Mouse (Mus musculus): ENCODE data around the gene Adamts8. TPM values are rescaled to one million over a fixed set of nuclear protein-coding genes. Genes with fewer than 3 reads are reported as not detected.

Gene Adamts8
- total RNA-seq, 2 experiments from 2014 or later = 9.4 to 9.5 TPM

DNA sequence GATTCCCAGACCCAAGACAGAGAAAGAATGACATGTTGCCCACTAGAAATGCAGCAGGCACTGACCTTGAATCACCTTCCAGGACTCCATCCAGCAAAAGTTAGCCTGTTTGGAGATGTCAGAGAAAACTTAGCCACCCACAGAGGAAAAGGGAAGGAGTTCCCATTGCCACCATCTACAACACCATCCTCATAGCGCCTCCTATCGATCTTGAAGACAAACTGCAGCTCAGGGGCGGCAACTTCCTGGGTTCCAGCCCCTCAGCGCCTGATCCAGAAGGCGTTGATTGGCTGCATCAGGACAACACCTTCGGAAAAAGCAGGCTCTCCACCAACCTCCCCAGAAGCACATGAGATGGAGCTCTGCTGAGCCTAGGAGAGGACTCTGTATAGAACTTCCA lies 21.6 kb upstream of the Adamts8 start:
- intact Hi-C loops (cut with DNase I) = no loop called here
- peak in 1 of 2 experiments; percentile 23 for DNase-seq (ENCODE audit: low spot score in 2 of 2)

DNA sequence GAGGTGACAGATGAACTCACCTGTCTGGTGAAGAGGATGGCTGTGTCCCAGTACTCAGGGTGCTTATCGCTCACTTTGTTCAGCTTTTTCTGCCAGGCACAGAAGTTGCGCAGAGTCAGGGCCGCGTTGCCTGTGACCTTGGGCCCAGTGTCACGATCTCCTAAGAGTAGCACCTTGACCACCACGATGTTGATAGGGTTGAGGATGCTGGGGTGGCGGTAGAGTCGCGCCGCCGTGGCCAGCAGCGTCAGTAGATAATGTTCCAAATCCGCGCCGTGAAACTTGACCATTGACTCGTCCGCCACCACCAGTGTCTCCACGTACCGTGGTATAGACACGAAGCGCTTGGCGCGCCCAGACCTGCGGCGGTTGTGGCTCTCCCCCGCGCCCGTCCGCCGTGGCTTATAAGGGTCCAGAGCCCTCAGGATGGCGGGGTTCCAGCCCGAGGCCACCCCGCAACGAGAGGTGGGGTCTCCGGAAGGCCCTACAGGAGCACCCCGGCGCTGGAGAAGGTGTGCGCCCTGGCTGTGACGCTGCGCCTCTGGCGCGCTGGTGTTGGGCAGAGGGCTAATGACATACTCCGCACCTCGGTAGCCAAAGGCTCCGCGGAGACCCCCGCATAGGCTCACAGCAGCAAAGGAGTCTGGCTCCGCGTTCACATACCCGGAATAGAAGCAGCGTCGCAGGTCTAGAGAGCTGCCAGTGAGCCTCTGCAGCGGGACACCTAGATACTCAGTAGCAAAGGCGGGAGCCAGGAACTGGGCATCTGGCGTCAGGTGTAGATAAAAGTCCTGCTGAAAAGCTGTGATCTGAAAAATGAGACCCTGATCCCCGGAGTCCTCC lies 20.9 kb upstream of the Adamts8 start:
- no peak for DNase-seq (ENCODE audit: low spot score in 2 of 2)
- intact Hi-C loops (cut with DNase I) = no loop called here

DNA sequence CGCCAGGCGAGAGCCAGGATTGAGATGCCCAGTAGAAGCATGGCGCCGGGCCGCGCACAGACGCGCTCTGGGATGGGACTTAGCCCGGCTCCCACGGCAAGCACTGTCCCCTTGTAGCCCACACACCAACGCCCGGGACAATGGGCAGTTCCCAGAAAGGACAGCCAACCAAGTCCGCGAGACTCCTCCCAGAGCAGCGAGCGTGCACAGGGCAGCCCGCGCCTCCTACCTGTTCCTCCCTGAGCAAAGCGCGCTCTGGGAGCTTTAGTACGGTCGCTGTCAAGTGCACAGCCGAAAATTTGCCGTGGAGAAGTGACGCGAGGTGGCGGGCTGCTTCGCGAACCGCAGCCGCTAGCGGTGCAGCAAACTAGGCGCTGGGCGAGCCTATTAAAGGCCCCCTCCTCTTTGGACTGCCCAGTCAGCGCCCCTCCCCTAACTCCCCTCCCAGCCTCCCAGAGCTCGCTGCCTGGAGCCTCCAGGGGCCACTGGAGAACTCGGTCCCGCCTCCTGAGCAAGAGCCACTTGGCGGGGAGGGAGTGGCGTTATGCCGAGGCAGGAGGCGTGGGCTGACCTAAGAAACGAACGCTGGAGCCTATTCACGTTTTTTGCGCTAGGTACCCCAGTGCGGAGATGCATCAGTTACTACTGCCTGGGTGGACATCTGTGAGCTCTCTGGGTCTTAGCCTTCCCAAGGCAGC lies 20.0 kb upstream of the Adamts8 start, which contains the start of gene Adamts15:
Gene Adamts15, minus strand, starts transcription at position 256 of the 698 bp plus-strand sequence.
- intact Hi-C loops (cut with DNase I) = no loop called here

DNA sequence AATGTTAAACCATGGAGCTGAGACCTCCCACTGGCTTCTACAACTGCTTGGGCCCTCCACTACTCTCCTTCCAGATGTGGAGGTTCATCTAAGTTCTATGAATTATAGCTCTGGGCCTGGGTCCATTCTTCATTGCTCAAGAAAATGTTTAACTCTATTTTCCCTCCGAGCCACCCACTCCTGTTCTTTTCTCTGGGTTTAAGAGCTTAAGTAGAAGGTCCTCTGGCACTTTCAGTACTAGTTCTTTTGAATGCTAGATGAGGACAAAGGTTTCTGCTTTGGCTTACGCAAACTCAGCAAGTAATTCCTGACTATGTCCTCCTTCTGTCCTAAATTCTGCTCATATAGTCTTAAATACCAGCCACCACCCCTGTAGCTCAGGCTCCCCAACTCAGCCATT lies 13.6 kb upstream of the Adamts8 start:
- no peak for DNase-seq (ENCODE audit: low spot score in 2 of 2)
- intact Hi-C loops (cut with DNase I) = no loop called here

More for the DNA sequence above, 20.0 kb upstream of the Adamts8 start, which contains the start of gene Adamts15:
- DNase-seq (ENCODE audit: low spot score in 2 of 2) = peak; percentile 44 to 48

DNA sequence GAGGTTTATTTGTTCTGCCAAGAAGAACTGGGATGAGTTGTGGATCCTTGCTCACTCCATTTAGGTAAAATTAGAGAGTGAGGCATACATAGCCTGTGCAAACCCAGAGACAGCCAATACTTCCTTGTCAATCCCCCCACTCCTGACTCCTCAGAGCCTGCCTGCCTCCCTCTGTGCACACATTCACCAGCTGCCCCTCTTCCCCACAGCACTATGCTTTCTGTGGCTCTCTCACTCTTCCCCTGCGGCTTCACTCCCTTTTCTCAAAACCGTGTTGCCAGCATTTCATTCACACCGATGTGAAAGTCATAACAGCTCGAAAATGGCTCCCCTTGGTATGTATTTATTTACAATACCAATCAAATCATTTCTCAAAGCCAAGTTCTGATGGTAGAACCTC lies 10.0 kb upstream of the Adamts8 start:
- intact Hi-C loops (cut with DNase I) = no loop called here
- no peak for DNase-seq (ENCODE audit: low spot score in 2 of 2)

DNA sequence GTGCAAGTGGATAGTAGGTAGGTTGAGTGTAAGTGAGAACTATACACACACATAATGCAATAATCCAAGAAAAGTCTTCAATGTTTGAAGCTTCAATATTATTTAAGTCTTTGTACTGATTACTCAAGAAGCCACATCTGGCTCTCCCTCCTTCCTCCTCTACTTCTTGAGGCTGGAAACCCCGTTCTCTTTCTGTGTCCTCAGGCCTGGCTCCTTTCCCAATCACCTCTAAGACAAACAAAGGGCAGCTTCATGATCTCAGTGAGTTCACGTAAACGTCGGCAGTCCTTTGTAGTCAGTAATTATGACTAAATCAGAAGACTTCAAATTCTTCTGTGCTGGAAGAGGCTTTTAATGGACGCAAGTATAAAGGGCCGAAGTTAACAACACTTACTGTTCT lies 7.5 kb upstream of the Adamts8 start:
- DNase-seq (ENCODE audit: low spot score in 2 of 2) = no peak
- intact Hi-C loops (cut with DNase I) = loop anchor here (5.0 kb wide), 1 partner anchor 373 kb away; no protein-coding TSS in a partner anchor

DNA sequence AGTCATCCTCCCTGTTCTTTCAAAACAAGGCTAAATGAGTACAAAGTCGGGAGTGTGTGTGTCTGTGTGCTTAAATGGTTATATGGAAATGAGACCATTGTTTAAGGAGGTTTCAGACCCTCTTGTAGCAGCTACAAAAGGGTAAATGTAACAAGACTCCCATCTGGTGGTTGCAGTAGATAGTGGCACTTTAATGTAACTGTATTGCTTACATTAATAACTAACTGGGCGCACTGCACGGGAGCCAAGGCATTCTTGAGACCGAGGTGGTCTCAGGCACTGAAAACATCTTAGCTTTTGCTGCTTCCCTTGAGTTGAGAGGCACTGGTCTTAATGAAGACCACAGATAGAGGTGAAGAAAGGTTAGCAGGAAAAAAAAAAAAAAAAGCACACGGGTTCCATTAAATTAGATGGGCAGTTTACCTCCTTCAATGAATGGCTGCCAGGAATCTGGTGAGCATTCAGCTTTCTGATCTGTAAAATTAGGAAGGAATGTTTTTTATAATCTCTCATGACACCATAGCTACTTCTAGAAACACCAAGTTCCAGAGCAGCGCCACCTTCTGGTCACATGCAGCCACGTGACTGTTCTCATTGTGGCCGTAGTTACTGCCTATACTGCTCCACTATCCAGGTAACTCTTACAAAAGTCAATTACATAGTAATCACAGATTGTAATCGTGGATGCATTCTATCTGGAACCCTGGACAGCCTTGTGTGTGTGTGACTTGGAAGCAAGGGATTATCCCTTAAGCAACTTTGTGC lies 5.5 kb upstream of the Adamts8 start:
- intact Hi-C loops (cut with DNase I) = loop anchor here (1.0 to 5.0 kb wide), 2 partner anchors 375 to 457 kb away; no protein-coding TSS in a partner anchor
- DNase-seq (ENCODE audit: low spot score in 2 of 2) = peak; percentile 77 to 80

DNA sequence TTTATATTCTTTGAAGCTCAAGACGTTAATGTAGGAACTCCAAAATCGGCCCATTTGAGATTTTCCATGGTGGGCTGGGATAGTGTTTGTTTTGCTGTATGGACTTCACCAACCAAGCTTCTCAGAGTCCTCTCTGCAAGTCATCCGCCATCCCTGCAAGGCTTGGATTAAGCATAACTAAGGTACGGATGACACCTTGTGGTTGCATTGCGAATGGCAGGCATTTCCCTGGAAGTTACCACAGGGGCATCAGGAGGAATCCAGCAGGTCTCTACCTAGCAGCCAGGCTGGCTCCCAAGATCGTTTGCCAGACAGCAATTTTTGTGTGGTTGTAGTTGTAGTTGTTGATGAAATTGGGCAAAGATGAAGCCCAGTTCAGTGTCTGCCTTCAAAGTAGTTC lies 2.0 kb upstream of the Adamts8 start:
- peak; percentile 90 to 96 for DNase-seq (ENCODE audit: low spot score in 2 of 2)
- intact Hi-C loops (cut with DNase I) = loop anchor here (1.0 to 5.0 kb wide), 3 partner anchors 92 to 492 kb away; partner anchors contain the start of gene Zbtb44

DNA sequence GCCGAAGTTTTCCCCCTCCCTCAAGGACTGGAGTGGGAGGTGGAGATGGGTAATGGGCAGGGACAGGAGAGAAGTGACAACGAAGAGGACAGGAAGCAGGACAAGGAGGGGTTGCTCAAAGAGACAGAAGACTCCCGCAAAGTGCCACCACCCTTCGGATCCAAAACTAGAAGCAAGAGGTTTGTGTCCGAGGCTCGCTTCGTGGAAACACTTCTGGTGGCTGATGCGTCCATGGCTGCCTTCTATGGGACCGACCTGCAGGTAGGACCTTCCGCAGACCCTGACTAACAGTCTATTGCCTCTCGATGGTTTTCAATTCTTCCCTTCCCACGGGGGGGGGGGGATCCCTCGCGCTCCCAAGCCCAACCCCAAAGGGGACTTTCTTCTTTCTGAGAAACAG lies 979 bp downstream of the Adamts8 start:
- no peak for DNase-seq (ENCODE audit: low spot score in 2 of 2)
- intact Hi-C loops (cut with DNase I) = loop anchor here (2.0 to 5.0 kb wide), 2 partner anchors 89 to 139 kb away; partner anchors contain the start of gene Zbtb44

DNA sequence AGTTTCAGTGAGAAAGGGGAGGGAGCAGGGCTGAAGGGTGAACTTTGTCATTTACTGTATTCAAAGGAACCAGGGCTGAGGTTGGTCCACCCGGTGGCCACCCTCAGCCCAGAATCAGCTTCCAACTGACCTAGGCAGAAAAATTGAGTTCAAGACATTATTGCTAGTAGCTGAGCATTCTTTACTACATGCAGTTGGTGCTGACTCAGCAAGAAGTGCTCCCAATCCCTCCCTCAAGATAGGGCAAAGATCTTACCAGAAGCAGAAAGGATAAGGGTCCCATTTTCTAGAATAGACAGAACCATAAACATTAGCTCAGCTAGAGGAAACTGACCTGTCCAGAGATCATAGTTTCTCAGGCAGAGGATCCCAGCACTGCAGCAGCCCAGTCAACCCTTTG lies 1.9 kb downstream of the Adamts8 start:
- intact Hi-C loops (cut with DNase I) = loop anchor here (5.0 kb wide), 1 partner anchor 88 kb away; the partner anchor contains the start of gene Zbtb44
- DNase-seq (ENCODE audit: low spot score in 2 of 2) = no peak

DNA sequence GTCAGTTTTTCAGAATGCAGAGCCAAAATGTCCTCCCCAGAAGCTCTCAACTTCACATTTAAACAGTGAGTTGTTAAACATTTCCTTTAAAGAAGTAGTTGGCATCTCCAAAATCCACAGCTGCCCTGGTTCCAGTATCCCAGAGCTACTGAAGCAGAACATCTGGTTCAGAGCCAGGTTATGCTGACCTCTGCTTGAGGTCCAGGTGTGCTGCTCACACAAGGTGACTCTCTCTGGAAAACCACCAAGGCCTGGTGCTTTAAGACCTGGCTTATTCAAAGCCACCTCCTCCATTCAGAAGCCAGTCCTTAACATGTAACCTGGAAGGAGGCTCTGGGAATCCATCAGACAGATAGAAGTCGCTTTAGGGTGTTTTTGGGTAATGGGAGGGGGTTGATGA lies 2.9 kb downstream of the Adamts8 start:
- DNase-seq (ENCODE audit: low spot score in 2 of 2) = no peak
- intact Hi-C loops (cut with DNase I) = no loop called here

DNA sequence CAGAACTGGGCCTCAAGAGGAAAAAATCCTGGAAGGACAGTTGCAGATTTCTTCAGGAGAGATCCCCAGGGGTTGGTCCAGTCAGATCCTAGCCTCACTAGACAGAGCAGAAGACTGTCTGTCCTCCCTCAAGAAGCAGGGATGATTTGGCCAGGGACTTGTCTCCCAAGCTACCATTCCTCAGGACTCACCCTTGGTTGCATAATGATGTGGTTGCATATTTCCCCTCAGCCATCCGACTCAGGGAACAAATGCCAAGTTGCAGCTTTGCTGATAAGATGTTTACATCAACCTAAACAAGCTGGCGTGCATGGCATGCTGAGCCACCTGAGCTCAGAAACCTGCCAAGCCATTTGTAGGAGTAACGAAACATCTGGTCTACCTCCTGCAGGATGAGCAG lies 7.1 kb downstream of the Adamts8 start:
- intact Hi-C loops (cut with DNase I) = no loop called here
- DNase-seq (ENCODE audit: low spot score in 2 of 2) = no peak

DNA sequence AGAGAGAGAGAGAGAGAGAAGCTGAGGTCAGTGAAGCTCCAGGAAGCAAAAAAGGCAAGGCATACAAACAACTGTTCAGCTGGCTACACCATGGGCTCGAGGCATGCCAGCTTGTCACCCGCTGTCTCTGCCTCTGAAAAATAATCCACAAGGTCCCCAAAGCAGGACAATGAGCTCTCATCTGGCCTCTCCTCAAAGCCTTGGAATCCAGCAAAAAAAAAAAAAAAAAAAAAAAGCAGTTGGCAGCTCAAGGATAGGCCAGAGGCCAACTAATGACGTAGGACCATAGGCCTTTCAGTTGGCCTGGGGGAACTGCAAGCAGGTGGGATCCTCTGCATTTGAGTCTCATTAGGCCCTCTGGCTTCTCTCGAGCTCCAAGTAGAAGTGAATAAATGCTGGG lies 7.6 kb downstream of the Adamts8 start:
- no peak for DNase-seq (ENCODE audit: low spot score in 2 of 2)
- intact Hi-C loops (cut with DNase I) = no loop called here

DNA sequence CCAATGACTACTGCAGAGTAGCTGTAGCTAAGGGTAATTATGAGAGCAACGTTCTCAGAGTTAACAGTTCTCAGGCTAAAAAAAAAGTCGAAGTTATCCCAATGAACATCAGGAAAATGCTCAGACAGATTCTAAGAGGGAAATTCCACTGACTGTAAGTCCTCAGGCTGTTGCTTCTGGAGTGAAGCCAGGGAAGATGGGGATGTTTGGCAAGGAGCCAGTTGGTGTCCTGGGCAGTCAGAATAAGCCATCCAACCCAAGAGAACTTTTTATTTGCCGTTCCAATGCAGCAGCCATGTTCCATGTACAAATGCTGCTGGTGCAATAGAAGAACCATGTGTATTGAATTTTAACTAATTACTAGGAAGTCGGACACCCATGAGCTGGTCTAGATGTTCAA lies 8.2 kb downstream of the Adamts8 start:
- intact Hi-C loops (cut with DNase I) = no loop called here
- peak in 1 of 2 experiments; percentile 39 for DNase-seq (ENCODE audit: low spot score in 2 of 2)

DNA sequence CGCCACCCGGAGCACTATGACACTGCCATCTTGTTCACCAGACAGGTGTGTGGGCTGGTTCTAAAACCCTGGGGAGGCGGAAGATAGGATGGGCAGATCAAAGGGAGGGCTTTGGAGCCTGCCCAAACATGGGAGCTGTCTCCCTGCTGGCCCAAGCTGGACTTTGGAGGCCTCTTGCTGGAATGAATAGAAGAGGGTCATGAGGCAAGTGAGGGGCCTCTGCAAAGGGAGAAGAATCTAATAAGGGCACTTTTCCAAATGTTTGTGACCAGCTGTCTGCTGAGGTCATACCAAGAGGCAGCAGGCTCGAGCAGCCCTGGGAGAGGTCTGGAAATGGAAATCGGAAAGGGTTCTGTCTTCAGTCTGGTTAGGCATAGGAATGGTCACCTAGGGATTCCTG lies 9.1 kb downstream of the Adamts8 start:
- intact Hi-C loops (cut with DNase I) = no loop called here
- DNase-seq (ENCODE audit: low spot score in 2 of 2) = no peak

DNA sequence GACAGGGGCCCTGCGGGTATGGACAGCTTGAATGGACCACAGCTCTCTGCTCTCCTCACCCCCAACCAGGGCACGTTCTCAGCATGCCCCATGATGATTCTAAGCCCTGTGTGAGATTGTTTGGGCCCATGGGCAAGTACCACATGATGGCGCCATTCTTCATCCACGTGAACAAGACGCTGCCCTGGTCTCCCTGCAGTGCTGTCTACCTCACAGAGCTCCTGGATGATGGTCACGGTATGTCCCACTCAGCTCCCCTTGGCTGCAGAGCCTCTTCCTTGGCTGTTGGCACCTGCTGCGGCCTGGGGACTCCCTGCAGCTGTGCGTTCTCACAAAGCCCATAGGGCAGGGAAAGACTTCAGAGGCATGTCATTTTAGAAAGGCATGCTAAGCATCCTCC lies 10.9 kb downstream of the Adamts8 start:
- intact Hi-C loops (cut with DNase I) = no loop called here
- DNase-seq (ENCODE audit: low spot score in 2 of 2) = no peak

DNA sequence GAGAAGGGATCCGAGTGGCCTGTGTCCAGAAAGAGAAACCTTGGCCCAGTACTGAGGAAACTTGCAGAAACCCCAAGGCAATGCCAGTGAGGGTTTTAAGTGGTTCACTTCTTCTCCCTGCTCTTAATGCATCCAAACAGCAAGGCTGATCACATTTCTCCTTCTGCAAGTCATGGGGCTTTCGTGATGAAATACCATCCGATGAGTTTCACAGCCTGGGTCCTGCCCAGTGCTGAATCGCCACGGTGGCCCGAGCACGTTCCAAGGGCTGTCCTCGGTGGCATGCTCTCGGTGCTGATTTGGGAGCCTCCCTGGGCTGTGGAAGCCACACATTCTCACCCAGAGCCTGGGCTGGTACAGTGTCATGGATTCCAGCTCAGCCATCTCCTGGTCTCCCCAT lies 12.9 kb downstream of the Adamts8 start:
- intact Hi-C loops (cut with DNase I) = loop anchor here (5.0 kb wide), 1 partner anchor 132 kb away; no protein-coding TSS in a partner anchor
- no peak for DNase-seq (ENCODE audit: low spot score in 2 of 2)

DNA sequence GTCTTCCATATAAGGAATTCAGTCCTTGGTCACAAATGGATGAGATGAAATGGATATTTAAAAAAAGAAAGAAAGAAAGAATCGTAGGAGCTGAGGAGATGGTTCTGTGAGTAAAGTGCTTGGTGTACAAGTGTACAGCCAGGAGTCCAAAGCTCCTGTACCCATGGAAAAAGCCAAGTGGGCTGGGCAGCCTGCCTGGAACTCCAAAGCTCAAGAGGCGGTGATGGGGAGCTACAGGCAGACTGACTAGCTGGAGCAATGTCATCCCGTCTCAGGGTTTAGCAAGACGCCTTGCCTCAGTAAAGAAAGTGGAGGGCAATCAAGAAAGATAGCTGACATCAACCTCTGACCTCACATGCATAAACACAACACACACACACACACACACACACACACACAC lies 21.4 kb downstream of the Adamts8 start:
- intact Hi-C loops (cut with DNase I) = no loop called here
- no peak for DNase-seq (ENCODE audit: low spot score in 2 of 2)

DNA sequence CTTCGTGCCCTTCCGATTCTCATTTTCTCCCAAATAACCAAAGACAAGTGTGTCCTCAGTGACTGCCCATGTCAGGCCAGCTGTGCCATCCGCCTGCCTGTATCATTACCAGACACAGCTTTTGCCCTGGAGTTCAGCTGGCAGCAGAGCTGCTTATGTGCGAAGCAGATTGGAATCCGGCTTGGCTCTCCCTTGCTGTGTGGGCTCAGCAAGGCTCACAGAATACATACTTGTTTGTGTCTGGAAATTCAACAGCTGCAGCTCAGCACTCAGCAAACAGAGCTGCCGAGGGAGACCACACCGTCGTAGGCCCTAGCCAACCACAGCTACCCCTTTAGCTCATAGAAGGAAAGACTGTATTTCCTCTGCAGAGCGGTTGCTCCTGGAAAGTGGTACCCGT lies 22.3 kb downstream of the Adamts8 start:
- peak; percentile 50 to 60 for DNase-seq (ENCODE audit: low spot score in 2 of 2)
- intact Hi-C loops (cut with DNase I) = no loop called here

DNA sequence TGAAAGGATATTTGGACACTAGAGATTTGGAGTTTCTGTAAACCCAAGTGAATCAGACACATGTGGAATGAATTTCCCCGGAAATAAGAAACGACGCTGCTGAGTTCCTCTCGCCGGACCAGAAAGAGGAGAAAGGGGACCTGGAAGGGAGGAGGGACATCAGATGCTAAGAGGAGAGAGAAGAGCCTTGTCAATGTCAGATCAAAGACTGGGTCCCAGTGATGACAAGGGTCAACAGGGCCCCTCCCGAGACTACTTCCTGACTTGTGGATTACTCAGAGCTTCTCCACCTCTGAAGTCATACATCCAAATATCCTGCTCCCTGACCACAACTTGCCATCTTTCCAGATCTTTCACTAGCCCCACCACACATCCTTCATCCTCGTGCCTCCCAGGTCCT lies 24.5 kb downstream of the Adamts8 start:
- intact Hi-C loops (cut with DNase I) = no loop called here
- no peak for DNase-seq (ENCODE audit: low spot score in 2 of 2)

Measured in left cerebral cortex, postnatal 14 days (tissue).